Mouse (Mus musculus) splenic B cell, adult 2 months (primary cell): ENCODE data around the gene Antxr1.

ENCODE experiments used
- DNase-seq: peaks from one replicate; pipeline ENCODE4 v3.0.0-alpha.2; 2011; ENCODE audit warnings: low read depth, low spot score
- H3K27me3 ChIP-seq: 2 replicates; pipeline ENCODE4 v1.6.1; 2012; ENCODE audit warnings: mild to moderate bottlenecking, low read length, moderate library complexity, mixed read lengths; ENCODE audit not compliant: control insufficient read depth, poor library complexity, insufficient read depth, severe bottlenecking
- H3K36me3 ChIP-seq: 2 replicates; pipeline ENCODE4 v1.6.1; 2012; ENCODE audit warnings: mild to moderate bottlenecking, low read length, moderate library complexity, mixed read lengths; ENCODE audit not compliant: control insufficient read depth, poor library complexity, insufficient read depth, severe bottlenecking

Gene Antxr1

DNA sequence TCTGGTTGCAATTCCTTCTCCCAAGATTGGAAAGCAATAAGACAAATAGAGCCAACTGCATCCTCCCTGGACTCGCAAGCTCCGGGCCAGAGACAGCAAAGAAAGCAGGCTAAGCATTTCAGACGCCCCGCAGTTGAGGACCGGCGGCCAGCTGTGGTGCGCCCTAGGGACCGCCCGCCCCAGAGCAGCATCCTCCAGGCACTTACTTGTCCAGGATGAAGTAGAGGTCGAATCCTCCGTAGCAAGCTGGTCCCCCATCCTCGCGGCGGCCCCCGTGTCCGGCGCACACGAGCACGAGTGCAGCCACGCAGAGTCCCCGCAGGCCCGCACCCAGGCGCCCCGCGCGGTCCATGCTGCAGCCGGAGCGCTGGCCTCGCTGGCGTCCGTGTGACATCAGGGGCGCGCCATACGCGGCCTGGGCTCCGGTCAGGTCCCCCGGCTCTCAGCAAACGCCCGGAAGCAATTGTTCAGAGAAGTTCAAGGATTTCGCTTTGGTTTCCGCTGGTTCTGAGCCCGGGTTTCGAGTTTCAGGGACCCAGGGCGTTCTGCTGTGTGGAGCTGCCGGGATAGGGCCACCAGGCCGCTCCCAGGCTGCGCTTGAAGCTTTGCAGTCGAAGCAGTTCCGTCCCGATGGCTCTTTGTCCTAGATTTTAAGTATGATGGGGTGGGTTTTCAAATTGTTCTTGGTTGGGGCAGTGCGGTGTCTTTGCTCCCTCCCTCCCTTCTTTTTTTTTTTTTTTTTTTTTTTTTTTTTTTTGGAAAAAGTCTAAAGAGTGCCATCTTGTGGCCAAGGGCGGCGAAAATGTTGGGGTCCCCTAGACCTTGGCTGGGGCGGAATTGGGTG lies at the start of gene Antxr1:
Gene Antxr1 (minus strand): TSS at position 731 of the 844 bp plus-strand sequence.
- H3K27me3 ChIP-seq: no peaks in the 10 kb centered on the region
- DNase-seq: peak; percentile 52
- no peaks in the 10 kb centered on the region for H3K36me3 ChIP-seq

DNA sequence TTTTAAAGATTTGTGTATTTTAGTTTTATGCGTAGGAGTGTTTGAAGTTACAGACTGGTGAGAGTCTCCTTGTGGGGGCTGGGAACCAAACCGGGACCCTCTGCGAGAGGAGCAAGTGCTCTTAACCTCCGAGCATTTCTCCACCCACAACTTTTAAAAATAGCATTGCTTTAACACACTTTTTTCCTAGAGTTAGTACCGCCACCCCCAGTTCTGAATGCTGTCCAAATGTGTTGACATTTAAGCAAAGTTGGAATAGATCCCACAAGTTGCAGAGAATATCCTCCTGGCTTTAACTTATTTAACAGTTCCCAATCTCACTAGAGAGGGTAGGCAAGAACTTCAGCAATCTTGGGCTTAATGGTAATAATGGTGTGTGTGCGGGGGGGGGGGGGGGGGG lies 49.1 kb upstream of the Antxr1 start:
- Histone ChIP-seq H3K27me3 (no peaks in the 10 kb centered on the region), H3K36me3 (no peaks in the 10 kb centered on the region)
- DNase-seq: no peak

GRCm38 (mm10) chr6:87383926-87384691 lies 48.5 kb upstream of the Antxr1 start:
- Histone ChIP-seq H3K36me3 (no peaks in the 10 kb centered on the region), H3K27me3 (no peaks in the 10 kb centered on the region)
- DNase-seq: peak; percentile 24

DNA sequence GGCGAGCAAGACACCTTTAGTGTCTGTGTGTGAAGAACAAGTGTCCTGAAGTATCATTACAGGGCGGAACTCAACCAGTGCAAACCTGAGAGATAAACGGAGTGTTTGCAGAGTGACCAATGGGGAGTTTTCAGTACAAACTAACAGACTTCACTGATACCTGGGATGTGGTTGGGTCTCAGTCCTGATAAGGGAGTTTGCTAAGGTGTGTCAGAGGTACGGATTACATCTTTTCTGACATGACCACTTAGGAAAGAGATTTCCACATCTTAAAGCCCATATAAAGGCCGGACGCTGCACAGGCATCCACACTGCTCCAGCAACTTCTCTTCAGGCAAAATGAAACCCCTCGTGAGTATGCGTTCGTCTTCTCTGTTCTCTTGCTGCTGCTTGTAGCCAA lies 37.4 kb upstream of the Antxr1 start, which contains the start of gene Gkn2:
Gene Gkn2 (plus strand): TSS at position 301 of the 400 bp plus-strand sequence.
- Histone ChIP-seq H3K36me3 (no peaks in the 10 kb centered on the region), H3K27me3 (no peaks in the 10 kb centered on the region)
- DNase-seq: no peak

GRCm38 (mm10) chr6:87369223-87369622 lies 33.6 kb upstream of the Antxr1 start:
- H3K36me3 ChIP-seq: no peaks in the 10 kb centered on the region
- DNase-seq: no peak
- no peaks in the 10 kb centered on the region for H3K27me3 ChIP-seq

GRCm38 (mm10) chr6:87354441-87354840 lies 18.8 kb upstream of the Antxr1 start:
- H3K36me3 ChIP-seq: no peaks in the 10 kb centered on the region
- DNase-seq: no peak
- no peaks in the 10 kb centered on the region for H3K27me3 ChIP-seq

DNA sequence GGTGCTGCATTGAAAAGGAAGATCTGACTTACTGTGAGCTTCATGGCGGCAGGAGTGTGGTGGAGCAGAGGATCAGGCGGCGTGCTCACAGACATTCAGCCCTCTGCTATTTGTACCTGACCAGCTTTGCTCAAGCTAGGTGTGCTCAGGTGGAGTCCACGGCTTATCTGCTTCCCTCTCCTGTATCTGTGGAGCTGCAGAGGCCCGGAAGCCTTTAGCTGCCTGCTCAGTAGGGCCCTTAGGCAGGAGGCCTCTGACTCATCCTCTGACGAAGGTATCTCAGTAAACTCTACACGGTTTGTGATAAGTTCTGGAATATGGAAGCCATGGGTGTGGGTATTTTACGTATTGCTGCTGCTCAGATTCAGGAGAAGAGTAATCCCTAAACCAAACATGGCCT lies 15.2 kb upstream of the Antxr1 start, which contains the start of gene Gkn1:
Gene Gkn1 (minus strand): TSS at position 114 of the 400 bp plus-strand sequence.
- no peaks in the 10 kb centered on the region for H3K36me3 ChIP-seq
- H3K27me3 ChIP-seq: no peaks in the 10 kb centered on the region
- no peak for DNase-seq

GRCm38 (mm10) chr6:87335935-87336295 lies 294 bp upstream of the Antxr1 start:
- no peak for DNase-seq
- Histone ChIP-seq H3K36me3 (no peaks in the 10 kb centered on the region), H3K27me3 (no peaks in the 10 kb centered on the region)

- Histone ChIP-seq H3K36me3 (no peaks in the 10 kb centered on the region), H3K27me3 (no peaks in the 10 kb centered on the region)
- no peak for DNase-seq
Observed at GRCm38 (mm10) chr6:87334361-87335090, 1.1 kb downstream of the Antxr1 start.

GRCm38 (mm10) chr6:87332380-87332779 lies 3.2 kb downstream of the Antxr1 start:
- Histone ChIP-seq H3K36me3 (no peaks in the 10 kb centered on the region), H3K27me3 (no peaks in the 10 kb centered on the region)
- no peak for DNase-seq

DNA sequence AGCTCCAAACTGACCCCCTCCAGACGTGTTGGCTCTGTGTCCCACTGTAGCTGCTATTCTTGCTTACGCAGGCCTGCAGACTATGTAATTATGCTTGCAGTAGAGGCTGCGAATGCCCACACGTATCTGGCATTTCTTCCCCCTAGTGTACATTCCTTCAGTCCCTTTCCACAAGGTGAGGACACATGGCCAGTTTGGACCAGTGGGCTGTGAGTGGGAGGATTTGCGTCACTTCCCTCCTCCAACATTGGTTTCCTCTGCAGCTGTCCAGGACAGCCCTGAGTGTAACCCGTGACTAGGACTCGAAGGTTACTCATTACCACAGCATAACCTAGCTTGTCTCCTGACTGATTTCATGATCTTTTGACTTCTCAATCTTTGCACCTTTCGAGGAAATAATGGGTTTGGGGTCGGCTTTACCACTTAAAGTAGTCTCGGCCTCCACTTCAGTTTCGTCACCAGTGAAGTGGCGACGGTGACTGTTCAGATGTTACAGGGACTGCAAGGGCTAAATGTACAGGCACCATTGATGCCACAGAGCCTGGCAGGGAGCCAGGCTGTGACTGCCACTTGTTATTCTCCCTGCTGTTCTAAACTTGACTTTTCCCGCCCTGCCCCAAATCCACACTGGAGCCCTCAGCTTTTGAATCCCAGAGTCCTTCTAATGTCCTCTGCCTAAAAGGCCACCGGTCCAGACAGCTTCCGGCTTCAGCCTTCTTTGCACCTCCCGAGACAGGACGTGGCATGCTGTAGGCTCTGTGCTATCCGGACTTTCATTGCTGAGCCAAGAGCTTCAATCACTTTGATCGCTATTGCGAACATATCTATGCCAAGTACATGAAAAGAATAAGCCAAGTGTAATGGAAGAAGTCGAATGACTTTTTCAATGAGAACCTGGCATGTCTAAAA lies 7.1 kb downstream of the Antxr1 start:
- Histone ChIP-seq H3K27me3 (no peaks in the 10 kb centered on the region), H3K36me3 (no peaks in the 10 kb centered on the region)
- no peak for DNase-seq

- no peak for DNase-seq
- H3K36me3 ChIP-seq: no peaks in the 10 kb centered on the region
Observed at GRCm38 (mm10) chr6:87326932-87327331, 8.7 kb downstream of the Antxr1 start.

DNA sequence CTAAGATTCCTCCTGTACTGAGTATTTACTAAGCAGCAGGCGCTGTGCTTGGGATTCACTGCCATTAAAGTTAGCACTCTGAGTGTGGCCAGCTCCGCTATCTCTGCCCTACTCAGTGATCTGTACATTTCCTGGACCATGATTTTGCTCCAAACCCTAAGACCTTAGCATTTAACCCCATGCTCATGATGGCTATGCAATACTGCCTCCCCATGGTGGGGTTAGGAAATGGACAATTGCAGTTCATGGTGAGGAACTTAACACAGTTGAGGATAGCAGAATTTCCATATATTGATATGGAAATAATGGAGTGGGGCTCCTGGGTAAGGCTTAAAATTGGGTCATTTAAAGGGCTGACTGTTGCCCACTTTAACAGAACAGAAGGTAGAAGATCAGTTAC lies 12.2 kb downstream of the Antxr1 start:
- H3K36me3 ChIP-seq: no peaks in the 10 kb centered on the region
- peak; percentile 79 for DNase-seq
- H3K27me3 ChIP-seq: no peaks in the 10 kb centered on the region

More at GRCm38 (mm10) chr6:87326932-87327331, 8.7 kb downstream of the Antxr1 start:
- H3K27me3 ChIP-seq: no peaks in the 10 kb centered on the region

GRCm38 (mm10) chr6:87318651-87319050 lies 17.0 kb downstream of the Antxr1 start:
- H3K27me3 ChIP-seq: no peaks in the 10 kb centered on the region
- no peaks in the 10 kb centered on the region for H3K36me3 ChIP-seq
- DNase-seq: no peak
